Mouse (Mus musculus) heart, embryonic 12.5 days (tissue): Measurements from ENCODE around the gene Cd86. TPM values are rescaled to one million over a fixed set of nuclear protein-coding genes. Genes with fewer than 3 reads are reported as not detected.

Experiments
- polyA plus RNA-seq: library from polyadenylated mRNA; unstranded; fragments of >200 nt; fragmentation: Nextera tagmentation; extraction: Ambion mirVana; gene quantifications from 2 replicates; pipeline ENCODE4 v1.2.1, GENCODE M21; 2016

The Cd86 gene
- polyA plus RNA-seq, 1 experiment from 2014 or later = 0.72 TPM

Other genes starting within 250 kb of the Cd86 start
- not detected in 2 replicates for gene Stfa3, start 210.7 kb downstream of the Cd86 start, polyA plus RNA-seq
- 0.04 and 0.24 TPM in 2 replicates for gene Casr, start 103.9 kb downstream of the Cd86 start, polyA plus RNA-seq
- gene Ildr1, start 27.9 kb upstream of the Cd86 start, polyA plus RNA-seq = 0.09 TPM in 1 of 2 replicates, not detected in the other
- gene Slc15a2, start 118.9 kb upstream of the Cd86 start, polyA plus RNA-seq = 0.92 and 1.4 TPM in 2 replicates
- gene Iqcb1, start 162.3 kb upstream of the Cd86 start, polyA plus RNA-seq = 33.4 and 34.1 TPM in 2 replicates
- 0.45 and 0.80 TPM in 2 replicates for gene Eaf2, start 208.9 kb upstream of the Cd86 start, polyA plus RNA-seq
- gene Golgb1, start 209.1 kb upstream of the Cd86 start, polyA plus RNA-seq = 59.3 and 64.2 TPM in 2 replicates